Mouse (Mus musculus) heart, adult 9 months (tissue): ENCODE results near the gene Prepl.
A peak's percentile ranks its signal among the peaks of the same experiment; 100 is the strongest.

Source experiments
- DNase-seq, 2 experiments: peaks; one replicate each; pipeline ENCODE4 v3.0.0; 2022; ENCODE audit warnings: low spot score in 2 of 2

The Prepl gene

GRCm38 (mm10) chr17:85090120-85091099, at the start of gene Prepl, which contains the start of gene Camkmt:
TSS of gene Prepl (minus strand) at chr17:85090241.
TSS of gene Camkmt (plus strand) at chr17:85090552.
- peak; percentile 95 to 96 for DNase-seq

GRCm38 (mm10) chr17:85138393-85138792, 48.4 kb upstream of the Prepl start:
- DNase-seq, result no peak

- DNase-seq, result peak in 1 of 2 experiments; percentile 12
These were observed 26.6 kb upstream of the Prepl start for GRCm38 (mm10) chr17:85116643-85117042.

GRCm38 (mm10) chr17:85113441-85113840, 23.4 kb upstream of the Prepl start:
- no peak for DNase-seq

GRCm38 (mm10) chr17:85110640-85111039, 20.6 kb upstream of the Prepl start:
- no peak for DNase-seq

- DNase-seq, result no peak
These were observed 13.3 kb upstream of the Prepl start for GRCm38 (mm10) chr17:85103310-85103709.

GRCm38 (mm10) chr17:85101751-85102150, 11.7 kb upstream of the Prepl start:
- no peak for DNase-seq

GRCm38 (mm10) chr17:85100232-85100631, 10.2 kb upstream of the Prepl start:
- DNase-seq, result no peak

GRCm38 (mm10) chr17:85098677-85099323, 8.8 kb upstream of the Prepl start:
- no peak for DNase-seq

- DNase-seq, result no peak
These were observed 6.4 kb upstream of the Prepl start for GRCm38 (mm10) chr17:85096396-85096795.

GRCm38 (mm10) chr17:85091762-85092161, 1.7 kb upstream of the Prepl start:
- DNase-seq, result no peak

GRCm38 (mm10) chr17:85089621-85090020, 420 bp downstream of the Prepl start:
- DNase-seq, result no peak

GRCm38 (mm10) chr17:85089011-85089410, 1.0 kb downstream of the Prepl start:
- no peak for DNase-seq

- DNase-seq, result no peak
These were observed 1.6 kb downstream of the Prepl start for GRCm38 (mm10) chr17:85088401-85088800.

GRCm38 (mm10) chr17:85087591-85087990, 2.5 kb downstream of the Prepl start:
- DNase-seq, result peak; percentile 47 to 52

GRCm38 (mm10) chr17:85086501-85086900, 3.5 kb downstream of the Prepl start:
- DNase-seq, result peak; percentile 23 to 35

- DNase-seq, result no peak
These were observed 4.7 kb downstream of the Prepl start for GRCm38 (mm10) chr17:85085335-85085734.

- no peak for DNase-seq
These were observed 9.3 kb downstream of the Prepl start for GRCm38 (mm10) chr17:85080781-85081180.

GRCm38 (mm10) chr17:85079276-85079675, 10.8 kb downstream of the Prepl start:
- no peak for DNase-seq

GRCm38 (mm10) chr17:85074083-85074482, 16.0 kb downstream of the Prepl start:
- DNase-seq, result no peak

- no peak for DNase-seq
These were observed 16.8 kb downstream of the Prepl start for GRCm38 (mm10) chr17:85073214-85073613.

GRCm38 (mm10) chr17:85072383-85072782, 17.7 kb downstream of the Prepl start:
- DNase-seq, result no peak
